Mouse (Mus musculus): ENCODE results near the gene Neurl4. TPM values are rescaled to one million over a fixed set of nuclear protein-coding genes. Genes with fewer than 3 reads are reported as not detected.
"Not testable (repeated sequence)": the region's sequence is repeated elsewhere in the genome, so short reads cannot be mapped to it uniquely, and the experiment has no call there.

The Neurl4 gene
- total RNA-seq, 2 experiments from 2014 or later = 117 to 118 TPM

DNA sequence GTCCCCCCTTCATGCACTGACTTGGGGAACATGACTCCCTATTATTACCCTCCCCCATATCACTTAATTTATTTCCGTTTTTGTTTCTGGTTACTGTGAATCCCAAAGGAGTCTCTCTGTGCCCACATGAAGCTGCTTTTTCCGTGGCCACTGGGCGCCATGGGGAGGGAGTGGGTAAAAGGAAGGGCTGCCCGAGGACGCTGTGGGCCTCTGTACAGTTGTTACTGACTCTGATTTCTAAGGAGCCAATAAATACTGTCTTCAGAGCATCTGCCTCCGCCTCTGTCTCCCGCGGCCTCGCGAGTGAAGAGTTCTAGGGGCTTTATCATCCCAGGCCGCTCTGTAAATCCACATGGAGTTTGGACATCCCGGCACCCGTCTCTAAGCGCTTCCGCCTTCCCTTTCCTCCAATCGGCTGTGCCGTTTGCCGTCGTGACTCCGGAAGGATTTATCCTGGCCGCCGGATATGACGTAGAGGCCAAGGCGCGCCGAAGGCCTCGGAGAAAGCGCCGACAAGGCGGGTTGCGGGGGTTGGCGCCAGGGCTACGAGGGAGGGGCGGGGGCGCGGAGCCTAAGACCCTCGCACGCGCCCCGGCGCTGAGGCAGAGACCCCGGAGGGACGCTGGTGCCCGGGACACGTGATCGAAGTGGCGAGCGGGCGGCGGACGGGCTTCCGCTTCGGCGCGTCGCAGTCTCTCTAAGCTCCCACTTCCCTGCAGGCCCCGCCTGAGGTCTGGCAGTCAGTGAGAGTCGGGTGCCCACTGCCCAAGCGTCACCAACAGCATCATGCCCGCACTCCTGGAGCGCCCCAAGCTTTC, 12.9 kb downstream of the Neurl4 start, which contains the start of gene Gps2:
TSS of gene Gps2 (plus strand) at position 335 of the 818 bp plus-strand sequence.
- DNase-seq = peak; percentile 91 to 92

DNA sequence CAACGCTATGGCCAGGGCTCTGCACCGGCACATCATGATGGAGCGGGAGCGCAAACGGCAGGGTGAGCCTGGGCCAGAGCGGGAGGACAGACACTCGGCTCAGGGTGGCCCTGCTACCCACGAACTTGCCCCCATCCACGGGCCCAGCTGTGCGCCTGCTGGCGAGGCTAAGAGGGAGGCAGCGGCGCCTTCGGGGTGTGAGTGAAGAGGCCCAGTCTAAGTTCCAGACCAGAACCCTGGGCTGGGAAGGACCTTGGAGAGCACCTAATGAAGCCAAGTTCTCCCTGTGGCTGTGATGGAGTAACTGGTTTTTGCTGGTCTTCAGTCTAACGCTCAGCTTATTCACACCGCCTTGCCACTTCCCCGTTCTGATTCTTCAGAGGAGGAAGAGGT, 13.5 kb downstream of the Neurl4 start:
- DNase-seq = no peak

DNA sequence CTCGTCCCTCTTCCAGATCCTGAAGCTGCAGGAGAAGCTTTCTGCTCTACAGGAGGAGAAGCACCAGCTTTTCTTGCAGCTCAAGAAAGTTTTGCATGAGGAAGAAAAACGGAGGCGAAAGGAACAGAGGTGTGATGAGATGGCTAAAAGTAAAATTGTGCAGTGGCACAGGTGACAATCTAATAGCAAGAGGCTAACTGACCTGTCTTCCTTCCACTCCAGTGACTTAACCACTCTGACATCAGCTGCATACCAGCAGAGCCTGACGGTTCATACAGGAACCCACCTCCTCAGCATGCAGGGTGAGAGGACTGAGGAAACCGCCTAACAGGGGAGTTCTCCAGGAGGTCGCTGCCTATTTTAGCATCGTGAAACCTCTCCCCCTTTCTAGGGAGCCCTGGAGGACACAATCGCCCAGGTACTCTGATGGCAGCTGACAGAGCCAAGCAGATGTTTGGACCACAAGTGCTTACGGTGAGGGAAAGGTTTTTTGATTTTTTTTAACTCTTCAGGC, 14.1 kb downstream of the Neurl4 start:
- DNase-seq = no peak

DNA sequence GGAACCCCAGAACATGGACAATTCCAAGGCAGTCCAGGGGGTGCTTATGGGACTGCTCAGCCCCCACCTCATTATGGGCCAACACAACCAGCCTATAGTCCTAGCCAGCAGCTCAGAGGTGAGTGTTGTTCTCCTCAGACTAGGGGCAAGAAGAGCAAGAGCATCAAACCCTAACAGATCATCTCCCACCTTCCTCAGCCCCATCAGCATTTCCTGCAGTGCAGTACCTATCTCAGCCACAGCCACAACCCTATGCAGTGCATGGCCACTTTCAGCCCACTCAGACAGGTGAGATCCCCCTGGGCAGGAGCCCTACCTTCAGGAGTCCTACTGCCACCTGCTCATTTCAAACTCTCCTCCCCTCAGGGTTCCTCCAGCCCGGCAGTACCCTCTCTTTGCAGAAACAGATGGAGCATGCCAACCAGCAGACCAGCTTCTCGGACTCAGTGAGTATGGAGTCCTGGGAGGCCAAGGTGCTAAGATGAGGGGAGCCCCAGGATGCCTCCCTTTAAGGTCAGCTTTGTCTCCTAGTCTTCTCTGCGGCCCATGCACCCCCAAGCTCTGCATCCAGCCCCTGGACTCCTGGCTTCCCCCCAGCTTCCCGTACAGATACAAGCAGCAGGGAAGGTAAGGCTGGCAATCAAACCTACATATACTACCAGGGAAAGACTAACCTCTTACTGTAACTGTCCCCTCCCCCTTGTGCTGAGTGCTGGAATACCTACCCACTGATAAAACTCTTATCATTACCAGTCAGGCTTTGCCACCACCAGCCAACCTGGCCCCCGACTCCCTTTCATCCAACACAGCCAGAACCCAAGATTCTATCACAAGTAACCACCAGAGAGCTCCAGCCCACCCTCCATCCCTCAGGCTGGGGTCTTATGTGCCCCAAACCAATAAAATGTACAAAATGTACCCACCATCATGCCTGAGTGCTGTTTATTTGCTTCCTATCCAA, 15.1 kb downstream of the Neurl4 start:
- no peak for DNase-seq

DNA sequence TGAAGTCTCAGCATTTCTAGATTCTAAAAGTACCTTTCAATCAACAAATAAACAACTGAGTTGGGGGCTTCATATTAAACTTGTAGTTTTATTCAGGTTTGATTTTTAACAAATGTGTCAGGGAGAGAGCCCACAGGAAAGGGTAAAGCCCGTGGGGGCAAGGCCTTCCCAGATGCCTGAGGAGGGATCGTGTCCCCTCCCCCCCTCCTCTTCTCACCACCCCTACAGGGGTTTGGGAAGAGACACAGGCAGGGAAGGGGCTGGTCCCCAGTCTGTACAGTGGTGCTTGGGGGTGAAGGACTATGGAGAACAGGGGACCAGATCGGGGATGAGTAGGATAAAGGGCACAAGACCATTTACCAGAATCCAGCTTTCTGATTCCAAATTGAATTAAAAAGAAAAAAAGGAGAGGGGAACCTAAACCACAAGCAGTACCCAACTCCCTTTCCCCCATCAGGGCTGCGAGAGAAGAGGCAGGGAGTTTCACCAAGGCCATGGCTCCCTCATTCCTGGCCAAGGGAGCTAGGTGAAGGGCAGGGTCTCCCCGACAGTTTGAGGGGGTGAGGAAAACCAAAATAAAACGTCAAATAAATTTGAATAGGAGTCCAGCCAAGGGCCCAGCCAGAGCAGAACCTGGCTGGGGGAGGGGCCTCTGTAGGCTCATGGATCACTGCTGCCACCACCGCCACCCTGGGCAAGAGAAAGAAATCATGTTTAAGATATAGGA, 15.9 kb downstream of the Neurl4 start:
- not testable (repeated sequence) for DNase-seq

DNA sequence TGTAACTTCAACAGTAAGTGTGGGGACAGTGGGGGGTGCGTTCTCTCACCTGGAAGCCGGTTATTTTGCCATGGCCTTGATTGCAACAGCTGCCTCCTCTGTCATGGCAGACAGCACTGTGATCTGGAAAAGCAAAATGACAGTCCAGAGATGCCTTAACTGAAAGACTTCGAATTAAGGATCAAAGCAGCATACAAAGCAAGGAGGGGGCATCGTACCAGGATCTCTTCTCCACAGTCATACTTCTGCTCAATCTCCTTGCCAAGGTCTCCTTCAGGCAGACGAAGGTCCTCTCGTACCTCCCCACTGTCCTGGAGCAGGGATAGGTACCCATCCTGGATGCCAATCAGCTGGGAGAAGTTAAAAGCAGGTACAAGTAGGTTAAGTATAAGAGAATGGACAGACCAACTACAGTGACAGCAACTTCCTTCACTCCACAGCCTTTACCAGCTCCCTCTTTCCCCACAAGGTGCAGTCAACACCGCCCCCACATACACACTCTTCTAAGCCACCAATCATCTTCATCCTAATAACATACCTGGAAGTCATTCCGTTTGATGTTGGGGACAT, 16.6 kb downstream of the Neurl4 start:
- DNase-seq = no peak

DNA sequence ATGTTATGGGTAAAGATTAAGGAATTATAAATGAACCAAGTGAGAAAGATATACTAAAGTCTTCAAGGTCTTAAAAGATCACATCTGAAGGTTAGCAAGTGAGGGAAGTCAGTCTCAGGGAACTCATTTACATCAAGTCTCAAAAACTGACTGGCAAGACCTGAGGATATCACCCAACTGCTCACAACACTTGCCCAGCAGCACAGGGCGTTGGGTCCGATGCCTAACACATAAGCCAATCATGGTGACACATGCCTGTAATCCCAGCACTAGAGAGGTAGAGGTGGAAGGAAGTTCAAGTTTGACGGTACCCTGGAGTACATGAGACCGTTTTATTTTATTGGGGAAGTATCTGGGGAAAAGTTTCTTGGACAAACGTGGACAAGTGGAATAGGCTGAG, 17.2 kb downstream of the Neurl4 start:
- DNase-seq = no peak

DNA sequence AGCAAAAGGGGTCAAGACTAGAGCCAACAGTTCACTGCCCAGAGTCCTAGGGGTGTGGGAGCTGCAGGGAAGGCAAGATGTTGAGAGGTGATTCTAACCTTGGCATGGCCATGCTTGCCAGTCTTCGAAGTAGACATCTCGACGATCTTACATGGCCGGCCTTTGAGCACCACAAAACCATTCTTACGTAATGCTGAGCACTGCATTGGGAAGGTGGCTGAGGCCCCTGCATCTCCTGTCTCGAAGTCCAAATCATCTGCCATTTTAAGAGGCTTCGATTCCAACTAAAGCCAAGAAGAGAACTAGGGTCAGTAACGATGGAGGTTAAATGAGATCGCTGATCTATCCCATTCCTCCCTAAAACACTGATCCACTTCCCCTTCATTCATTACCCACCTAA, 18.2 kb downstream of the Neurl4 start:
- no peak for DNase-seq

DNA sequence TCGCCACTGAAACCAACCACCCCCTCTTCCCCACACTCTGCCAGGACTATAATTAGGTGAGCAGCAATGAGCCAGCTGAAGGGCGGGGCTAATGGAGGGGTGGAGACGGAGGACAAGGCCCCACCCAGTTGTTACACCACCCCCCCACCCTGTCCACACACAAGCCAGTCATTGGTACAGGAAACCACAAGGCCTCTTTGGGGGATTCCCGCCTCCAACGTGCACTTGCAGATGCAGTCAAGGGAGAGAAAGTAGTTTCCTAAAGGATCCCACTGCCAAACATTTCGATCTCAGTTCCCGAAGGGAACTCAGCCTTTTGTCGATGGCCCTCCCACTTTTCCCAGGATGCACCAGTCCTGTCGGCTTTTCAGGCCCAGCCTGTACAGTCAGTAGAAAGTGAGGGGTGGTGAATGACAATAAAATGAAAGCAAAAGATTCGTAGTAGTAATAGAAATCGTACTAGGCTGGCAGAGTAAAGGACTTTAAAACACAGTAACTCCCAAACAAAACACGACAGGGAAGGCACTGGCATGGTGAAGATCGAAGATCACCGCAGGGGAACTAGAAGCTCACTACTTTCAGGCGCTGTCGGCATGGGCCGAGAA, 18.9 kb downstream of the Neurl4 start:
- peak; percentile 40 to 46 for DNase-seq

DNA sequence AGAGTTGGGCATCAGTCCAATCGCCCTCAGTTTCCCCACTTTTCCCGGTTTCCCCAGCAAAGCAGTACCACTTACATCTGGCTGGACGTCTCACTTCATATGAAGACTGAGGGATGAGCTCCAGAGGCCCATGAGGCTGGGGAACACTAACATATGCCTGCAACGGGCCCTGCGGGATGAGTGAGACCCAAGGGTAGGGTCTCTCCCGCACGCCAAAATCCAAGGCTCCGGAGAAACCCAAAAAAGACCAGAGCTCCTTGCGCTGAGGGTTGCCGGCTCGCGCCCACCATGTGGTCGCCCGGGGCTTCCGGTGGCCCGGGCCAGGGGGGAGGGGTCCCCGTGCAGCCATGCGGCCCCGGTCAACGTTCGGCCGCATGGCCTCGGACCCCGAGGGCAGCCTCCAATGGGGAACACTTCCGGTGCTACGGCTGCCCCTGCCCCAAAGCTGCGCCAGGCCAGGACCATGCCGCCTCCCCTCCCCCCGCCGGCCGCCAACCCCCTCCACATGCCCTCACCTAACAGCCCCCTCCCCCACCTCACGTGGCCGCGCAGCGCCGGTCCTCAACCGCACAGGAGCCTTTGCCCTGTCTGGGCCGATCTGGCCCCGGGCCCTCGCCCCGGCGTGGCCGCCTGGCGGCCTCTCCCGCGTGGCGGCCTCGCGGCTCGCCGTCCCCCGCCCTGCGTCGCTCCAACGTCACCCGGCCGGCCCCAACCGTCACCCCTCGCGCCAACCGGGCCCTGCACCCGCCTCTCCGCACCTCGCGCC, 19.6 kb downstream of the Neurl4 start:
- DNase-seq = peak; percentile 23 to 40

DNA sequence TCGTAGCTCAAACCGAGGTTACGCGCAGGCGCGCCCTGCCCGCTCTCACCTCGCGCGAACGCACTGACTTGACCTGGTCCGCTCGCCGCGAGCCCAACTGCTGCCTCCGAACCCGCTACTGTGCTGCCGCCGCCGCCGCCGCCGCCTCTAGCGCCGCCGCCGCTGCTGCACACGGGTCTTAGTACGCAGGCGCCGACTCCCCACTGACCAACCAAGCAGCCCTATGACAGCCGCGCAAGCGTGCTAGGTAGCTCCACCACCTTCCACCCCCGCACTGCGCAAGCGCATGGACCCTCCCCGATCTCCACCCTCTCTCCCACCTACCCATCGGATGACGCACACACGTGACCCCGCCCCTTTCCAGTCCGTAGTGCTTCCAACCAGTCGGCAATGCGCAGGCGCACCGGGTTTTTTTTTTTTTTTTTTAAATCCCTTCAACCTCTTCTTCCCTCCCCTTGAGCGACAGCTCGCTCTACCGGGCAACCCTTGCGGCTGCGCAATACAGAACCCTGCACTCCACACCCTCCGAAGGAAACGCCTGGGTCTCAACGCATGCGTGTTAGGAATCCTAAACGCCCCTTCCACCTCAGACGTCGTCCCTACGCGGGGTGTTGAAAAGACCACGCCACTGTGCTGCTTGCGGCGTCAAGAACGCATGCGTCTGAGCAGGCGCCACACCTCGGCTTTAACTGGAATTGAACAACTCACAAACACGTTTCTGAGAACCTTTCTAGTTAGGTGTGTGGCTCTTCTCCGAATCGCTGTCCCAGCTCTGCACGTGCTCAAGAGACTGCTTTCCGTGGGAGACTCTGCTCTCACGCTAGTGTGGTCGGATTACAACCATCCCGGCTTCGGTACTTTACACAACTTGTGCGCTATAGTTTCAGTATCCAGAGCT, 20.5 kb downstream of the Neurl4 start, which contains the start of gene Eif5a:
TSS of gene Eif5a (minus strand) at position 845 of the 898 bp plus-strand sequence.
- peak; percentile 100 for DNase-seq

DNA sequence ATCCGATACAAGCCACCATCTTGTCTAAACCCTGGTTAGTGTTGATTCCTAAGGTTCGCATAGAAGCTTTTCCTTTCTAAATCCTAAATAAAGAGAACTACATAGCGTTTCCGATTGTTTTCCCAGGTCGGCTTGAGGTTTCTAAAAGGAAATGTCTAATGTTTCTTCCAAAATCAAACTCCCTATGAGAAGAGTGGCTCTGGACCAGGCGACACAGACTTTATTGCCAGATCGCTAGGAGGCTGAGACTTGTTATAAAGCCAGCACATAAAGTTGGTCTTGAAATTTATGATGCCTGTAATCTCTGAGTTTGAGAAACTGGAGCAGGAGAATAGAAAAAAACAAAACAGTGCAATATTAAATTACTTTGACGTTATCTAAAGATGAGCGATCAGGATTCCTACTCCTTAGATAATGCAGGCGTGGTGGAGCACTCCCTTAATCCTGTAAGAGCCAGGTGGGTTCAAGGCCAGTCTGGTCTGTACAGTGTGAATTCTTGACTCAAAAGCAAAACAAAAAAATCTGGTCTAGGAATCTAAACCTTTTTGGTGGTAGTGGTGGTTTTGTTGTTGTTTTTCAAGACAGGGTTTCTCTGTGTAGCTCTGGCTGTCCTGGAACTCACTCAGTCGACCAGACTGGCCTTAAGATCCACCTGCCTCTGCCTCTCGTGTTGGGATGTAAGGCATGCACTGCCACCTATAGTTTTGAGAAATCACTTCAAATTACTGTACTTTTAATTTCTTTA, 21.3 kb downstream of the Neurl4 start:
- no peak for DNase-seq

DNA sequence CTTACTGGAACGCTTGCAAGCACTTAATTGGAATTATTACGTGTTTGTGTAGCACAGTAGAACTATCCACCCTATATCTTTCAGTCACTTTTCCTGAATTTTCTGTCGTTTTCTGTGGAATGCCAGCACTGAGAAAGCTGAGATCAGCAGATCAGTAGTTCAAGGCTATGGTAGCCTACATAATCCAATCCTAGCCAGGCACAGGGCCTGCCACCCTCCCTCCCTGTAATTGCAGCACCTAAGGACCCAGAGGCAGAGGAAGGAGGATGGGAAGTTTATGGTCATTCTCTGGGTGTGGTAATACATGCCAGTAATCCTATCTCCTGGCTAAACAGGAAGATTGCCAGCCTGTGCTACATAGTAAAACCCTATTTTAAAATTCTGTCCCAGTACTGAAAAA, 21.9 kb downstream of the Neurl4 start:
- no peak for DNase-seq

DNA sequence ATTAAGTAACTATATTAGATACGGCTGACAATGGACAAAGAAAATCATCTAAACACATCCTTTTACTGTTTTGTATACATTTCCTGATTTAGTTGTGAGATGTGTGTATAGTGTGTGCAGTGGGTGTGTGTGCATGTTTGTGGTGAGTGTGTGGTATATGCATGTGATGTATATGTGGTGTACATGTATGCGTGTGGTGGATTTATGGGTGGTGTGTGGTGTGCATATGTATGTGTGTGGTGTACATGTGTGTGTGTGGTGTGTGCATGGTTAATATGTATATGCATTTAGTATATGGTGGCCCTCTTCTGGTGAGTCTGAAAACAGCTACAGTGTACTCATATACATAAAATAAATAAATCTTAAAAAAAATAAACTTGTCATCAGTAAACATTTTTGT, 26.6 kb downstream of the Neurl4 start:
- DNase-seq = no peak

DNA sequence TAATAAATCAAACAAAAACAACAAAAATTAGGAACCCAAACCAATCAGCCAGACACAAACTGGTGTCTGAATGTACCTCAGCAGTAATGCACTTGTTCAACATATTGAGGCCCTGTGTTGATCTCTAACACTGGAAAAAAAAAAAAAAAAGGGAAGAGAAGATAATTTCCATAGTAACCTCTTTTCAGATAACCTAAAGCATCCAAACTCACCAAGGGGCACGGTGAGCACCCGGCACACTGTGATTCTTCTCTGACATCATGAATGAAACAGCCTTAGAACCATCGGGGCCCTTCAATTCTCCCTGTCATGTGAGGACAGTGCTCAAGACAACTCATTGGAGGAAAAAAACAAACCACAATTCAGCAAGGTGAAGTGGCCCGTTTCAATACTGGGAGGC, 28.8 kb downstream of the Neurl4 start:
- DNase-seq = no peak

DNA sequence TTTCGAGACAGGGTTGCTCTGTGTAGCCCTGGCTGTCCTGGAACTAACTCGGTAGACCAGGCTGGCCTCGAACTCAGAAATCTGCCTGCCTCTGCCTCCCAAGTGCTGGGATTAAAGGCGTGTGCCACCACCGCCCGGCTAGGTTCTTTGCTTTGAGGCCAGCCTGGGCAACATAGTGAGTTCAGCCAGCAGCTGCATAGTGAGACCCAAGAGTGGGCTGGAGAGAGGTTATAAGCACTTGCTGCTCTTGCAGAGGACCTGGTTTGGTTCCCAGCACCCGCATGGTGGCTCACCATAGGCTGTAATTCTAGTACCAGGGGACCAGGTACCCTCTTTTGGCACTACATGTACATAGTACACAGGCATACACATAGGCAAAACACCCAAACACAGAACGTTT, 29.3 kb downstream of the Neurl4 start:
- DNase-seq = not testable (repeated sequence)

DNA sequence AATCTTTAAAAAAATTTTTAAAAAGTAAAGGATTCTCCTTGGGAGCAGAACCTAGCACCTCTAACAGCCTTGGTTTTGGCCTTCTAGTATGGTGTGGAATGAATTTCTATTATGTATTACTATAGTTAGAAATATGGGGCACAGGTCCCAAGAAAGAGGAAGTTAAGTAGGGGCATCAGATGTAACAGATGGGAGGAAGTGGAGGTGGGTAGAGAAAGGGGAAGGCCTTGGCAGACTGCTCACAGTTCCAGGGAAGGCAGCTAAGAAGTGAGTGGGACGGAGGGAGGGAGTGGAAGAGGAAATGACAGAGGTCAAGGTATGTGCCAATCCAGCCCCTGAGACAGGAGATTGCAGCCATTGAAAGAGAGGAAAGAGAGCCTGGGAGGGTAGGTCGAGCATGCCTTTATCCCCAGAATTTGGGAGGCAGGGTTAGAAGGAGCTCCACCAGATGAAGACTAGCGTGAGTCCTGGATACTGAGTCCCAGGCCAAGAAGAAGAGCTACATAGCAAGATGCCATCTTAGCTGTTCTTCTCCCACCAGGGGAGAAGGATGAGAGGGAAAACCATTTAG, 30.2 kb downstream of the Neurl4 start:
- DNase-seq = no peak

DNA sequence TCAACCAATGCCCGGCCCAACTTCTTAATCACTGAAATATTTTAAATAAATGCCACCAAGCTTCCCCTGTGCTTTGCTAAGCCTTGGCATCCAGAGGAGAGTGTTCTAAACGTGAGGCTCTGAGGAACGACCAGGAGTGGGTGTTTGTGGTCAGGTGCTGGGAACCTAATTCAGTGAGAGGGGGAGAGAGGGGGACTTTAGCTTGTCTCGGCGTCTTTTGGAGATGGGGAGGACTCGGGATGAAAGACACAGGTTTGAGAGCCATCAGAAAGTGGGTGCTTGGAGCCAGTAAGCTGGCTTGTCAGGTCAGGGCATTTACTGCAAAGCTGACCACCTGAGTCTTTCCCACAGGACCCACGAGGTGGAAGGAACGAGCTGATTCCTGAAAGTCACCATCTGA, 30.9 kb downstream of the Neurl4 start:
- DNase-seq = no peak

DNA sequence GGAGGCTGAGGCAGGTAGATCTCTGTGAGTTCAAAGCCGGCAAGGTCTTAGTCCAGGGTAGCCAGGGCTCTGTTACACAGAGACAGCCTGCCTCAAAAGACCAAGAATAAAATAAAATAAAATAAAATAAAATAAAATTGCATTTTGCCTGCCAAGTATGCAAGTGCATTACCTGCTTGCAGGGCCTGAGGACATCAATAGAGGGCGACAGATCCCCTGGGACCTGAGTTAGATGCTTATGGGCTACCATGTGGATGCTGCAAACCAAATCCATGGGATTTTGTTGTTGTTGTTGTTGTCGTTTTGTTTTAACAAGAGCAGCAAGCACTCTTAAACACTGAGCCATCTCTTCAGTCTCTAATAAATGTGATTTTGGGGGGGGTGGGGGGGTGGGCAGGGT, 31.4 kb downstream of the Neurl4 start:
- DNase-seq = no peak

Measured in layer of hippocampus, postnatal 36 days (tissue).